Mouse (Mus musculus): ENCODE measurements around the gene Cd70. TPM values are rescaled to one million over a fixed set of nuclear protein-coding genes. Genes with fewer than 3 reads are reported as not detected.

Cd70 gene
- polyA plus RNA-seq, 1 experiment from 2014 or later = not detected

DNA sequence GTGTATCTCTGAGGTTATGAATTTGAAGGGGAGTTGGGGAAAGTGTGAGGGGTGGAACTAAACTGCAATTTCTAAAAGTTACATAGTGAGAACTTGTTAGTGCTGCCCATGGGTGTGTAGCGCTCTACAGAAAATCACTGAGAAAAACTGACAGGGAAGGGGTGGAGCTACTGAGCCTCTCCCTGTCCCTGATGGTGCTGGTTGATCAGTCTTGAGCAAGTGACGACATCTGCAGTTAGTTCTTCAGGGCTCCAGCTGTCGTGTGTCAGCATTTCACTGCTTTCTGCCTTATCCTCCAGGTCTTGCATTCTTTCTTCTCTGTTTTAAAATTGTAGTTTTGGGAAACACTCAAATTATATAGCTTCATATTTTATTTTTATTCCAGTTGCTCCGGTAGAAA lies 23.8 kb upstream of the Cd70 start:
- 57% methylated on average over 4 of the region's 4 CpGs for WGBS
- Histone ChIP-seq H3K36me3 (ENCODE audit: control insufficient read depth, insufficient read depth, low read length) (no peaks in the 10 kb centered on the region), H3K9me3 (ENCODE audit: control insufficient read depth, low read length) (no peaks in the 10 kb centered on the region; the same call in 1 of the 2 replicates), H3K4me3 (ENCODE audit: low read length) (no peak overlapping the region), H3K27me3 (replicated peaks; ENCODE audit: control insufficient read depth, insufficient read depth, low read length) (no peaks in the 10 kb centered on the region), H3K9ac (ENCODE audit: low read depth, low read length) (no peak overlapping the region), H3K4me1 (ENCODE audit: control insufficient read depth, insufficient read depth, low read length) (no peaks in the 10 kb centered on the region), H3K4me2 (ENCODE audit: low read depth, low read length) (no peak overlapping the region), H3K27ac (ENCODE audit: low read length) (no peak overlapping the region)
- ATAC-seq = no peak

DNA sequence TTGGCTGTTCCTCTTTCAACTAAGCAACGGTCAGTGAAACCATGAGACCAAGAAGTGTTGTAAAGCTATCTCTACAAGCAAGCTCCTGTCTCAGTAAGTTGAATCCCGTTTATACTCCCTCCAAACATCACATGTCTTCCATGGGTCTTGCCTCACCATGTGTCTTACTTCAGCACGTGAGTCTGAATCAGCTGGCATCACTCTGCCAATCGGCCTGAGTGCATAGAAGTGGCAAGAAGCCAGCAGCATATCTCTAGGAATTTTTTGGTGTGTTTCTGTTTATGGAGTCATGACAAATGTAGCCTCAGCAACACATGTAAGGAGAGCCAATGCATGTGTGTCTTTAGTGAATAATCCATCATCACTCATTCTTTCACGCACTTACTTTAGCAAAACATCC lies 22.8 kb upstream of the Cd70 start:
- H3K4me1 ChIP-seq (ENCODE audit: control insufficient read depth, insufficient read depth, low read length) = no peaks in the 10 kb centered on the region
- no peak overlapping the region for H3K9ac ChIP-seq (ENCODE audit: low read depth, low read length)
- no peaks in the 10 kb centered on the region; the same call in 1 of the 2 replicates for H3K9me3 ChIP-seq (ENCODE audit: control insufficient read depth, low read length)
- ATAC-seq = no peak
- no peak overlapping the region for H3K4me3 ChIP-seq (ENCODE audit: low read length)
- H3K36me3 ChIP-seq (ENCODE audit: control insufficient read depth, insufficient read depth, low read length) = no peaks in the 10 kb centered on the region
- H3K27ac ChIP-seq (ENCODE audit: low read length) = no peak overlapping the region
- no peak overlapping the region for H3K4me2 ChIP-seq (ENCODE audit: low read depth, low read length)
- H3K27me3 ChIP-seq (replicated peaks; ENCODE audit: control insufficient read depth, insufficient read depth, low read length) = no peaks in the 10 kb centered on the region
- WGBS = 74% methylated on average over 5 of the region's 5 CpGs

DNA sequence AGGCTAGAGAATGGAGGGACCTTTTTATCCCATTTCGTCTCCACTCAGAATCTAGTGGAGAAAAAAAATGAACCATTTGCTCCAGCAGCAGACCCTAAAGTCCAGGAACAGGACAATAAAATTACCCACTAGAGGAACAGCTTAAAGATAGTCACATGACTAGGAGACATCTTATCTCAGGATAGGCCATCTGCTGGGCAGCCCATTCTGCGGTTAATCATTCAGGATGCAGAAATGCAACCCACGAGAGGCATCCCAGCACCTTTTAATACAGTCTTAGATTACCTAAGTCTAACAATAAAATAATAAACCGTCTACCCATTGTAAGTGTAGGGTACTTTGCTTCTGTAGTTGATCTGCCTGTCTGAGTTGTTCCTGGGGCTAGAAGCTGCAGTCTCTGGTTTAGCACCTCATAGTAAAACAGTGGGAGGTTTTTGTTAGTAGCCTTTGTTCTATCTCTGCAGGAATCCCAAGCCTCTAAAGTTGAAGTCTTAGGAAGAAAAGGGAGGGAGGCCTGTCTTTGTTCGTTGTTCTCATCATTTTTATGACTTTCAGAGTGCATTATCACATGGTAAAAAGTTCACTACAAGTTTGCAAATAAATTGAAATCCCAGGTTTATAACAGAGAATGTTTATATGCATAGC lies 21.2 kb upstream of the Cd70 start:
- H3K36me3 ChIP-seq (ENCODE audit: control insufficient read depth, insufficient read depth, low read length) = no peaks in the 10 kb centered on the region
- no peak overlapping the region for H3K4me3 ChIP-seq (ENCODE audit: low read length)
- H3K4me1 ChIP-seq (ENCODE audit: control insufficient read depth, insufficient read depth, low read length) = no peaks in the 10 kb centered on the region
- 47% methylated on average over 5 of the region's 5 CpGs for WGBS
- no peak overlapping the region for H3K9ac ChIP-seq (ENCODE audit: low read depth, low read length)
- ATAC-seq = no peak
- no peak overlapping the region for H3K27ac ChIP-seq (ENCODE audit: low read length)
- no peaks in the 10 kb centered on the region; the same call in 1 of the 2 replicates for H3K9me3 ChIP-seq (ENCODE audit: control insufficient read depth, low read length)
- no peak overlapping the region for H3K4me2 ChIP-seq (ENCODE audit: low read depth, low read length)
- no peaks in the 10 kb centered on the region for H3K27me3 ChIP-seq (replicated peaks; ENCODE audit: control insufficient read depth, insufficient read depth, low read length)

DNA sequence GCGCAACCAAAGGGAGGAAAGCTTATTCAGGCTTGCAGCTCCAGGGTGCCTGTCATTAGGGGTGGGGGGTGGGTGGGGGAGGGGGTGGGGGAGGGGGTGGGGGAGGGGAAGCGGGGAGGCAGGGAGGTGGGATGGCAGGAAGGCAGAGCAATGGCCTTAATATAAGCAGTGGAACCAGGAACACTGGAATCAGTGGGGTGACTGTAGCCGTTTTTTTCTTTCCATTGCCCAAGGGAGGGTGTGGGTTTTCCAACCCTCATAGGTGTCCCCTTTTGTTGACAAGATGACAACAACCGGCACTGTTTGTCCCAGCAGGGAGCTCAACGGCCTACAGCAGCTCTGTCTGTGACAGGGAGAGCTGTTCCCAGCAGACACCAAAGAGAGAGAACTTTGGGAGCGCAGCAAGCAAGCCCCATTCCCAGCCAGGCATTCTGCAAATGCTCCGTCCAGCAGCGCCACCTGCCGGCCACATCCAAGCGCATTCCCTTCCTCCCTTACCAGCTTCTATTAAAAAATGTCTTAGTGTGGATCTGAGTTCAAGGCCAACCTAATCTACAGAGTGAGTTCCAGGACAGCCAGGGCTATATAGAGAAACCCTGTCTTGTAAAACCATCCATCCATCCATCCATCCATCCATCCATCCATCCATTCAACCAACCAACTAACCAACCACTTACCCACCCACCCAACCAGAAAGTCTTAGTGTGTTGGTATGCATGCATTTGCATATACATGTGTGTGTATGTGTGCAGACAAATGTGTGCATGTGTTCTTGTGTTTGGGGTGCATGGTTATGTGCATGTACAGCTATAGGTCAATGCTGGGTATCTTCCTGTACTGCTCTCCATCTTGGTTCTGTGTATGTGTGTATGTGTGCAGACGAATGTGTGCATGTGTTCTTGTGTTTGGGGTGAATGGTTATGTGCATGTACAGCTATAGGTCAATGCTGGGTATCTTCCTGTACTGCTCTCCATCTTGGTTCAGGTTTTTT lies 17.5 kb upstream of the Cd70 start:
- H3K9me3 ChIP-seq (ENCODE audit: control insufficient read depth, low read length) = no peaks in the 10 kb centered on the region; the same call in 1 of the 2 replicates
- H3K4me2 ChIP-seq (ENCODE audit: low read depth, low read length) = no peak overlapping the region; the same call in 1 of the 2 replicates
- no peaks in the 10 kb centered on the region for H3K27me3 ChIP-seq (replicated peaks; ENCODE audit: control insufficient read depth, insufficient read depth, low read length)
- peak; percentile 64 for ATAC-seq
- H3K4me1 ChIP-seq (ENCODE audit: control insufficient read depth, insufficient read depth, low read length) = no peaks in the 10 kb centered on the region
- H3K36me3 ChIP-seq (ENCODE audit: control insufficient read depth, insufficient read depth, low read length) = no peaks in the 10 kb centered on the region
- WGBS = 10% methylated on average over 10 of the region's 11 CpGs
- H3K9ac ChIP-seq (ENCODE audit: low read depth, low read length) = no peak overlapping the region
- no peak overlapping the region for H3K4me3 ChIP-seq (ENCODE audit: low read length)
- no peak overlapping the region for H3K27ac ChIP-seq (ENCODE audit: low read length)

DNA sequence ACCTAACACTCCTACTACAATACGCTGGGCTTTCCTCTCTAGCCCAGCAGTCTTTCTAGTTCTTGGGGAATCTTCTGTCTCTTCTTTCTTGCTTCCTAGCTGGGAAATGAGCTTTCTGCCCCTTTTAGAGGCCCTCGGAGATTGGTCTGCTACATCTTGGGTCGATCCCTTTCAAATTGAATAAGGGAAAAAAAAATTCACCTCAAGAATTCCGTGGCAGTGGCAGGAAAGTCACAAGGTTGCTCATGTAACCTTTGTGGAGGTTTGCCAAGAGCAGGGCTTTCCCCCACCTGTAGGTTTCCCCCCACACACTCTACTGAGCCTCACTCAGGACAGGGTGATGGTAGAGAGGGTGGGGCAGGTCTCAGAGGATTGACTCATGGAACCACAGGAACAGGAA lies 4.2 kb upstream of the Cd70 start:
- Histone ChIP-seq H3K27me3 (replicated peaks; ENCODE audit: control insufficient read depth, insufficient read depth, low read length) (peaks cover 13% of the 10 kb centered on the region), H3K36me3 (ENCODE audit: control insufficient read depth, insufficient read depth, low read length) (no peaks in the 10 kb centered on the region), H3K9ac (ENCODE audit: low read depth, low read length) (no peak overlapping the region), H3K27ac (ENCODE audit: low read length) (no peak overlapping the region), H3K4me2 (ENCODE audit: low read depth, low read length) (no peak overlapping the region), H3K4me1 (ENCODE audit: control insufficient read depth, insufficient read depth, low read length) (no peaks in the 10 kb centered on the region), H3K9me3 (ENCODE audit: control insufficient read depth, low read length) (no peaks in the 10 kb centered on the region), H3K4me3 (ENCODE audit: low read length) (no peak overlapping the region)
- ATAC-seq = no peak
- 89% methylated on average over 4 of the region's 4 CpGs for WGBS

DNA sequence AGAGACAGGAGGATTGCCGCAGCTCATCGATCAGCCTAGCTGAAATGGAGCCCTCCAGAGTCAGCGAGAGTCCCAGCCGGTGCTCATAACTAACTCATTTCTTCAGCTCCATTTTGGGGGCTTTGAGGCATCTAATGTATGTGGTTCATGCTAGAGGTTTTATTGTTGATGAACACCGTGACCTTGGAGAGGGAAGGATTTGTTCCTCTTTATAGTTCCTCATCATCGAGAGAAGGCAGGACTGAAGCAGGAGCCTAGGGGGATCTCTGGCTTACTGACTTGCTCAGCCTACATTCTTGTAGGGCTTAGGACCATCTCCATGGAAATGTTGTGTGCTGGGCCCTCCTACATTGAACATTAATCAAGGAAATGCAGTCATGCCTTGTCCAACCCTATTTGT lies 3.4 kb upstream of the Cd70 start:
- Histone ChIP-seq H3K4me3 (ENCODE audit: low read length) (no peak overlapping the region), H3K9ac (ENCODE audit: low read depth, low read length) (no peak overlapping the region), H3K4me1 (ENCODE audit: control insufficient read depth, insufficient read depth, low read length) (no peaks in the 10 kb centered on the region), H3K36me3 (ENCODE audit: control insufficient read depth, insufficient read depth, low read length) (no peaks in the 10 kb centered on the region), H3K4me2 (ENCODE audit: low read depth, low read length) (no peak overlapping the region), H3K9me3 (ENCODE audit: control insufficient read depth, low read length) (no peaks in the 10 kb centered on the region), H3K27ac (ENCODE audit: low read length) (no peak overlapping the region), H3K27me3 (replicated peaks; ENCODE audit: control insufficient read depth, insufficient read depth, low read length) (peaks cover 21% of the 10 kb centered on the region)
- ATAC-seq = no peak
- 90% methylated on average over 6 of the region's 6 CpGs for WGBS

DNA sequence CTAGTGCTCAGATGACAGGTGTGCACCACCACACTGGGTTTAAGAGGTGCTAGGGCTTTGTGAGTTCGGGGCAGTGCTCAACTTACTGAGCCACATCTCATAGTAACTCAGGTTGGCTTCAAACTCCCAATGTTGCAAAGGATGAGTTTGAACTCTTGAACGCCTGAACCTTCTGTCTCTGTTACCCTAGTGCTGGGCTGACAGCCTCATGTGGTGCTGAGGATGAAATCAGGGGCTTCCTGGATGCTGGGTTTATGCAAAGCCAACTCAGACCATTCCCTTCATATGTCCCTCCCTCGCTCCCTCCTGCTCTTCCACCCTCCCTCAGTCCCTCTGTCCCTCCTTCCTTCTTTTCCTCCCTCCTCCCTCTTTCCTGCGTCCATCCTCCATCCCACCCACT lies 1.2 kb downstream of the Cd70 start:
- no peak for ATAC-seq
- 74% methylated on average over 4 of the region's 4 CpGs for WGBS

DNA sequence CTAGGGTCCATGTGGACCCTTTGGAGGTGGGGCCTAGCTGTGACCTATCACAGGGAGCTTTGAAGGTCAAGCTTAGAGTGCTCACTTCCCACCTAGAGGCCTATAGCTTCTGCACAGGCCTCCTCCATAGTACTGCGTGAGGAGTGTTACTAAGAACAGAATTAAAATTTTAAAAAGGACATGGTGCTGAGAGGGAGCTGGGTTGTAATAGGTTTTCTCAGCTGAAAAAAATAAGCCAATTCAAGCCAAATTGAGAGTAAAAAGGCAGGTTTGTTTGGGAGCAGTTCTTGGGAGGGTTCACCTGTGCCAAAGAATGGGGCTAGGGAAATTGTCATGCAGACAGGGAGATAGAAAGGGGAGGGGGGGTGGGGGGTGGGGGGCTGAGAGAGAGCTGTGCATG lies 4.5 kb downstream of the Cd70 start:
- Histone ChIP-seq H3K4me2 (ENCODE audit: low read depth, low read length) (no peak overlapping the region), H3K9me3 (ENCODE audit: control insufficient read depth, low read length) (no peaks in the 10 kb centered on the region), H3K4me1 (ENCODE audit: control insufficient read depth, insufficient read depth, low read length) (no peaks in the 10 kb centered on the region), H3K4me3 (ENCODE audit: low read length) (no peak overlapping the region), H3K27me3 (replicated peaks; ENCODE audit: control insufficient read depth, insufficient read depth, low read length) (peaks cover 28% of the 10 kb centered on the region), H3K27ac (ENCODE audit: low read length) (no peak overlapping the region), H3K9ac (ENCODE audit: low read depth, low read length) (no peak overlapping the region), H3K36me3 (ENCODE audit: control insufficient read depth, insufficient read depth, low read length) (no peaks in the 10 kb centered on the region)
- no peak for ATAC-seq
- 83% methylated on average over 1 of the region's 1 CpGs for WGBS

More for the DNA sequence above, 1.2 kb downstream of the Cd70 start:
- H3K9ac ChIP-seq (ENCODE audit: low read depth, low read length) = no peak overlapping the region
- H3K27me3 ChIP-seq (replicated peaks; ENCODE audit: control insufficient read depth, insufficient read depth, low read length) = peaks cover 31% of the 10 kb centered on the region
- no peak overlapping the region for H3K4me3 ChIP-seq (ENCODE audit: low read length)
- H3K4me2 ChIP-seq (ENCODE audit: low read depth, low read length) = no peak overlapping the region
- no peaks in the 10 kb centered on the region for H3K4me1 ChIP-seq (ENCODE audit: control insufficient read depth, insufficient read depth, low read length)
- H3K9me3 ChIP-seq (ENCODE audit: control insufficient read depth, low read length) = no peaks in the 10 kb centered on the region
- no peaks in the 10 kb centered on the region for H3K36me3 ChIP-seq (ENCODE audit: control insufficient read depth, insufficient read depth, low read length)
- no peak overlapping the region for H3K27ac ChIP-seq (ENCODE audit: low read length)

DNA sequence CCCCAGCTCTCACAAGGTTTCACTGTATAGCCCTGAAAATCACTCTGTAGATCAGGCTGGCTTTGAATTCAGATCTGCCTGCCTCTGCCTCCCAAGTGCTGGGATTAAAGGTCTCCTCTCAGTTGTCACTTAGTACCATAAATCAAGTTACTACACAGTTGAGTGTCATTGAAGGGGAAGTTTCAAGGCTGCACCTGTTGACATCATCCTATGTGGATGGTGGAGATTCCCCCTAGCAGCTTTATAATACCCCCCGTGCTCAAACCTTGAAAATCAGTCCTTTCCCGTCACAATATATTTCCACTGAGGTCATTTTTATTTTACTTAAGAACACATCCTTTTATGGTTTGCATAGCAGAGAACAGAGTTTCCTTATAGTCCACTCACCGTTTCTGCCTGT lies 5.9 kb downstream of the Cd70 start:
- no peaks in the 10 kb centered on the region for H3K36me3 ChIP-seq (ENCODE audit: control insufficient read depth, insufficient read depth, low read length)
- H3K4me1 ChIP-seq (ENCODE audit: control insufficient read depth, insufficient read depth, low read length) = no peaks in the 10 kb centered on the region
- H3K9me3 ChIP-seq (ENCODE audit: control insufficient read depth, low read length) = no peaks in the 10 kb centered on the region
- no peak overlapping the region for H3K4me2 ChIP-seq (ENCODE audit: low read depth, low read length)
- 70% methylated on average over 3 of the region's 3 CpGs for WGBS
- H3K4me3 ChIP-seq (ENCODE audit: low read length) = no peak overlapping the region
- no peak overlapping the region for H3K9ac ChIP-seq (ENCODE audit: low read depth, low read length)
- no peak overlapping the region for H3K27ac ChIP-seq (ENCODE audit: low read length)
- no peak for ATAC-seq
- peaks cover 16% of the 10 kb centered on the region for H3K27me3 ChIP-seq (replicated peaks; ENCODE audit: control insufficient read depth, insufficient read depth, low read length)
